Mouse (Mus musculus): ENCODE results near the gene Mettl1.
A peak's percentile ranks its signal among the peaks of the same experiment; 100 is the strongest.
"Not testable (repeated sequence)": the region's sequence is repeated elsewhere in the genome, so short reads cannot be mapped to it uniquely, and the experiment has no call there.

Mettl1 gene

GRCm38 (mm10) chr10:127047954-127048353, 6.7 kb downstream of the Mettl1 start, which contains the start of gene Cyp27b1:
Gene Cyp27b1, plus strand, starts transcription at chr10:127048250.
- no peak for DNase-seq (ENCODE audit: low spot score)

DNA sequence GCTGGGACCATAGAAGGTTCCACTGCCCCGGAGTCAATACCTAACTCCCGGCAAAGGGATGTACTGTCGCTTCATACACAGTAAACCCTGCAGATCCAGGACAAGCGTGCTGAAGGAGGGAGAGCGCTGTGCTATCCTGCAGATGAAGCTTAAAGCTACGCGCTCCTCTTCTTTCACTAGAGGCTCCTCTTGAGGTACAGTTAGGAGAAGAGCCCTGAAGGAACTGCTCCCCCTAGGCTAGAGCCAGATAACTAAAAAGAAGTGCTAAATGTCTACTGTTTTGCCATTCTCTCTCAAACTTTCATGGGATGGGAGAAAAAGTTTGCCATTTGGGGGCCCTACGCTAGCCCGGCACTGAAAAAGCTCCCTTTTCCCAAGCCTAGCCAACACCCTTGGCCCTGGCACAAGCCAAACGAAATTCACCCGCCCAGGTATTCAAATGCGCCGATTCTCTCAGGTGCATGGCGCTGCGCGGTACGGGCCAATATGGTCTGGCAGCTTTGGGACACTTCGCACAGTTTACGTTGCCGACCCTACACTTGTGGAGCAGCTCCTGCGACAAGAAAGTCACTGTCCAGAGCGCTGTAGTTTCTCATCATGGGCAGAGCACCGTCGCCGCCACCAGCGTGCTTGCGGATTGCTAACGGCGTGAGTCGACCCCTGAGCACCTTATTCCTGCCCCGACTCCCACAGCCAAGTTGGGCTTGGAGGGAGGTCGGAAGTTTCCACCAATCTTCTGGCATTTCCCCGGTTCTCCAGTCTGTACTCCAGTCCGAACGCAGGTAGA, 7.6 kb downstream of the Mettl1 start:
- no peak for DNase-seq (ENCODE audit: low spot score)

DNA sequence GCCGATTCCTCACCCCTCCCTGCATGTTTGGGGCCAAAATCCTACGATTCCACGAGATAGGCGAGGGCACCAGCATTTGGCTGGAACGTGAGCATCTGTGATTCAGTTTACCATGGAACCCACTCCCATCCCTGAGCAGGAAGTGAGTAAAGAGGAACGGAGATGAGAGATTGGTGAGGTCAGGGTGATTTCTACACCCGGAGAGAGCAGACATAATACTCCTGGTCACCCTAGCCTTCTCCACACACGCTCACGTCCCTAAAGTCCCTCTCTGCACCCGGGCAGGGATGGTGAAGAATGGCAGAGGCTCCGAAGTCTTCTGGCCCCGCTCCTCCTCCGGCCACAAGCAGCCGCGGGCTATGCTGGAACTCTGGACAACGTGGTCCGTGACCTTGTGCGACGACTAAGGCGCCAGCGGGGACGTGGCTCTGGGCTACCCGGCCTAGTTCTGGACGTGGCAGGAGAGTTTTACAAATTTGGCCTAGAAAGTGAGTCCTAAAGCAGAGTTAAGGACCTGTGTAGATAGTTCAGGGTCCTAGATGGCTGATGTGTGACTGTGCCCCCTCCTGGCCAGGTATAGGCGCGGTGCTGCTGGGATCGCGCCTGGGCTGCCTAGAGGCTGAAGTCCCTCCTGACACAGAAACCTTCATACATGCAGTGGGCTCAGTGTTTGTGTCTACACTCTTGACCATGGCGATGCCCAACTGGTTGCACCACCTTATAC, 8.3 kb downstream of the Mettl1 start:
- no peak for DNase-seq (ENCODE audit: low spot score)

DNA sequence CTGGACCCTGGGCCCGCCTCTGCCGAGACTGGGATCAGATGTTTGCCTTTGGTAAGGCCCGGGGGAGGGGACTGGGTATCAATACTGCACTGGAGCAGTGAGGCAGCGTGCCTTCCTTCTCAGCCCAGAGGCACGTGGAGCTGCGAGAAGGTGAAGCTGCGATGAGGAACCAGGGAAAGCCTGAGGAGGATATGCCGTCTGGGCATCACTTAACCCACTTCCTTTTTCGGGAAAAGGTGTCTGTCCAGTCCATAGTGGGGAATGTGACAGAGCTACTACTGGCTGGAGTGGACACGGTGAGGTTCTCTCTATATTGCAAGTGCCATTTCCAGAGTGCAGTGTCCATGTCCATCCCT, 8.9 kb downstream of the Mettl1 start:
- no peak for DNase-seq (ENCODE audit: low spot score)

GRCm38 (mm10) chr10:127054646-127055045, 13.4 kb downstream of the Mettl1 start:
- no peak for DNase-seq (ENCODE audit: low spot score)

DNA sequence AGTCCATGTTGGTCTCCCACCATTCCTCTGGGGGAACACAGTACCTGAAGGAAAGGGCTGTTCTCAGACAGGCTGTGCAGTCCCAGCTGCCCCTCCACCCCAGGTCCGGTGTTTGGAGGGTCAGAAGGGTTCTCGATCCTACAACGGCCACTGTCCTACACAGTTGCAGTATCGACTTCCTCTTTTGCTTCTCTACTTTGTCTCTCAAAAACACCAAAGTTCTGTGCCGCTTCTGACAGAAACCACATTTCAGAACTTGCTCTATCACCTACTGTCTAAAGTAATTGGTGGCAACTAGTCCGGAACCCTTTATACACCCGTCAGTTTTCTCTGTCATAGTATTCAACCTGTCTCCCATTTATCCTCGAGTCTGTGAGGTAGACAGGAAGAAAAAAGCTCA, 14.2 kb downstream of the Mettl1 start:
- no peak for DNase-seq (ENCODE audit: low spot score)

GRCm38 (mm10) chr10:127056490-127056889, 15.3 kb downstream of the Mettl1 start:
- DNase-seq (ENCODE audit: low spot score): no peak

DNA sequence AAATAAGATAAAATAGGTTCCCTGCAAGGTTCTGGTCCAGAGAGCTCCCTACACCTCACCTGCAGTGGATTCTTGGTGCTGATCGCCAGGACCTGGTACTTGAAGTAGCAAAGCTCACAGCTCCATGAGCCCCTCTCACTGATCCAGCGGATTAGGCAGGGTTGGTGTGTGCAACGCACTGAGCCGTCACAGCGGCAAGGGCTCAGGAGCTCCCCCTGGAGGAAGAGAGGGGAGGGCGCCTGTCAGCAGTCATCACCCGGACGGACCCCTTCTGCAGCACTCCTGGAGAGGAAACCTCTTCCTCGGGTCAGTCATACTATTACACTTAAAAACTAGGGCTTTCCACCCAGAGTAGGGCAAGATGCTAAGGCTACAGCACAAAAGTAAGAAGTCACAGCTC, 16.9 kb downstream of the Mettl1 start:
- peak; percentile 79 for DNase-seq (ENCODE audit: low spot score)

DNA sequence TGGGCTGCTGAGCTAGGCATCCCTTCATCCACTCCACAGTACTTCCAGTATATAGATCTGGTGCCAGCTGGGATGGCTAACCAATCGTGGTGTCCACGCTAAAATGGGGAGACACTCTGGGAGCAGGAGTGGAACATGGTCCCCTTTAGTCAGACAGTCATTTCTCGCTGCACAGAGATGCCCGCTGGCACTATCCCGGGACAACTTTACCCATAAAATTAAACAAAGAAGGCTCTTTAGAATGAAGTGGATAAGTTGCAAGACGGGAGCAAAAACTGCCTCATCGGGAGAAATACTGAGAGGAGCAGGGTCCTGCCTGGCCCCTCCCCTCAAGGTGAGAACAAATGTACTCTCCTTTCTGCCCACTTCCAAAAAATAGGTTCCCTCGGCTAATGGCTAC, 17.5 kb downstream of the Mettl1 start:
- no peak for DNase-seq (ENCODE audit: low spot score)

GRCm38 (mm10) chr10:127059174-127059967, 18.2 kb downstream of the Mettl1 start:
- DNase-seq (ENCODE audit: low spot score): no peak

GRCm38 (mm10) chr10:127059968-127060916, 19.0 kb downstream of the Mettl1 start, which contains the start of gene March9:
Gene March9, minus strand, starts transcription at chr10:127060184.
- peak; percentile 73 for DNase-seq (ENCODE audit: low spot score)

DNA sequence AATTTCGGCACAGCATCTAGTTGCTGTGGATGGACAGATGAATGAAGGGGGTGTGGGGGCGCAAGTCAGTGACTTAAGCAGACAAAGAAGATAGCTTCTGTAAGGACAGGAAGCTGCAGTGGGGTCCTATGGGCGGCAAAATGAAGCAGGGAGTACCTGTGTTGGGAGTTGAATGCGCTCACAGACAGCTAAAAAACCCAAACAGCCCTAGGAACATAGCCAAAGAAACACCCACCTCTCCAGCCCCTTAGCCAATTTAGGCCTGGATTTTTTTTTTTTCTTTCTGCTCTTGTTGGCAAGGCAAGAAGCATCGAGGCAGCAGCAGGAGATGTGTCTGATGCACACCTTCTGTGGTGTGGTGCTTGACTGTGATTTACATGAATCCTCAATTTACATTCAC, 19.9 kb downstream of the Mettl1 start:
- DNase-seq (ENCODE audit: low spot score): no peak

DNA sequence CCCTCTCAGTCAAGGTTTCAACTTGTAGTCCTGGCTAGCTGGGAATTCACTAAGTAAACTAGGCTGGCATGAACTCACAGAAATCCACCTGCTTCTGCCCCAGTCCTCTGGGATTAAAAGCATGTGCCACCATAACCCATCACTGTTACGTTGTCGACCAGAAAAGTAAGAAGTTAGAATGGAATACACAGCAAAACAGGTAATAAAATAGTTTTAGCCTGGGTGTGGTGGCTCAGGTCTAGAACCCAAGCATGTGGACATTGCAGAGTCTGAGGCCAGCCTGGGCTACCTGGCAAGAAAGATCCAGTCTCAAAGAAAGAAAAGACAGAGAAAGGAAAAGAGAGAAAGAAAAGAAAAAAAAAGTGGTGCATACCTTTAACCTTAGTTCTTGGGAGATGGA, 20.3 kb downstream of the Mettl1 start:
- DNase-seq (ENCODE audit: low spot score): no peak

- not testable (repeated sequence) for DNase-seq (ENCODE audit: low spot score)
Measured at GRCm38 (mm10) chr10:127062101-127062500, 20.9 kb downstream of the Mettl1 start.

DNA sequence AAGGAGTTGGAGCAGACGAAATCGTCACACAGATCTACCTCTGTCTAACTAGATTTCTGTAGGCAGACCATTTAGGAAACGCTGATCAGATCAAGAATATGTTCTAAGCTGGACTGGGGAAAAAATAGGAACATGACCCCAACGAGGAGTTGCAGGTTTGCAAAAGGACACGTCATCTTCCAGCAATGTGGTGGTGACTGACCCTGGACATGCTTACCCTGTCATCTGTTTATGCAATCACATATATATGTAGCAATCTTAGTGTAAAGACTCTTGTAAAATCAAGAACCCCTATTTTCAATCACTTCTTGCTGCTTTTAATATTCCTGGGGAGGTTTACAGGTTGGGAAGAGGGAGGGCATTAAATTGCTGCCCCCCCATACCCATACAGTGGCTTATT, 21.3 kb downstream of the Mettl1 start:
- no peak for DNase-seq (ENCODE audit: low spot score)

GRCm38 (mm10) chr10:127063239-127063872, 22.1 kb downstream of the Mettl1 start, which contains the start of gene Cdk4:
Gene Cdk4, plus strand, starts transcription at chr10:127063534.
- peak; percentile 97 for DNase-seq (ENCODE audit: low spot score)

GRCm38 (mm10) chr10:127063913-127064870, 23.0 kb downstream of the Mettl1 start:
- DNase-seq (ENCODE audit: low spot score): no peak

DNA sequence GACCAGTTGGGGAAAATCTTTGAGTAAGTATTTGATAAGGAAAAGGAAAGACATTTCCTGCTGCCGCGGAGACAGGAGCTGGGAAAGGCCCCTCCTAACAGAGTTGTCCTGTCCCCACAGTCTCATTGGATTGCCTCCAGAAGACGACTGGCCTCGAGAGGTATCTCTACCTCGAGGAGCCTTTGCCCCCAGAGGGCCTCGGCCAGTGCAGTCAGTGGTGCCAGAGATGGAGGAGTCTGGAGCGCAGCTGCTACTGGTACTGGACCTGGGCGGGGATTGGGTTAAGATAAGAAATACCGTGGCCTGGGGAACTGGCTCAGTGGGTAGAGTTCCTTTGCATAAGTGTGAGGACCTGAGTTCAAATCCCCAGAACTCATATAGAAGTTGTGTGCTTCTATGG, 24.8 kb downstream of the Mettl1 start:
- DNase-seq (ENCODE audit: low spot score): no peak

GRCm38 (mm10) chr10:127066519-127067018, 25.4 kb downstream of the Mettl1 start:
- no peak for DNase-seq (ENCODE audit: low spot score)
